Mouse (Mus musculus) left cerebral cortex, adult 2 months (tissue): Measurements from ENCODE around the gene R3hdml. TPM values are rescaled to one million over a fixed set of nuclear protein-coding genes. Genes with fewer than 3 reads are reported as not detected.

Source experiments
- DNase-seq, 2 experiments: peaks; one replicate each; pipeline ENCODE4 v3.0.0; 2021 to 2022; ENCODE audit warnings: low spot score in 2 of 2, mixed read lengths in 1 of 2; ENCODE audit errors: extremely low spot score in 1 of 2
- H3K27ac ChIP-seq: fragments of 200-600 bp; 2 replicates; pipeline ENCODE4 v1.8.1; 2022
- H3K4me3 ChIP-seq: fragments of 200-600 bp; 2 replicates; pipeline ENCODE4 v1.8.1; 2022
- CTCF ChIP-seq: fragments of 200-600 bp; IDR thresholded peaks from 2 replicates; pipeline ENCODE4 v1.8.1; 2022; ENCODE audit warnings: antibody characterized with exemption, mild to moderate bottlenecking, moderate library complexity
- intact Hi-C: fragments of 180-260 bp; cut with DNase I; formaldehyde crosslinking; loops from one replicate; pipeline ENCODE4 v1.15.1; 2025
- total RNA-seq, 2 experiments: library from RNA; stranded (reverse); gene quantifications; 2 replicates each; pipeline ENCODE4 v1.2.3; 2021

Gene R3hdml
- total RNA-seq, 2 experiments from 2014 or later: not detected

- Histone ChIP-seq H3K27ac (no peak overlapping the region), H3K4me3 (no peak overlapping the region)
- intact Hi-C loops: no loop called here
- DNase-seq: no peak
- peak; percentile 50 for TF ChIP-seq CTCF
Measured at GRCm38 (mm10) chr2:163480191-163480825, 11.8 kb upstream of the R3hdml start.

- no peak for DNase-seq
- Histone ChIP-seq H3K4me3 (no peak overlapping the region), H3K27ac (no peak overlapping the region)
- intact Hi-C loops: no loop called here
- TF ChIP-seq CTCF: no peak; the same call in 1 of the 2 replicates
Measured at GRCm38 (mm10) chr2:163481539-163482029, 10.5 kb upstream of the R3hdml start.

GRCm38 (mm10) chr2:163487360-163487759 lies 4.8 kb upstream of the R3hdml start:
- no peak for TF ChIP-seq CTCF
- intact Hi-C loops: no loop called here

GRCm38 (mm10) chr2:163489725-163490291 lies 2.3 kb upstream of the R3hdml start:
- no peak for DNase-seq
- no peak for TF ChIP-seq CTCF
- intact Hi-C loops: no loop called here
- no peak overlapping the region for H3K27ac ChIP-seq
- no peak overlapping the region for H3K4me3 ChIP-seq

More at GRCm38 (mm10) chr2:163487360-163487759, 4.8 kb upstream of the R3hdml start:
- no peak overlapping the region for H3K4me3 ChIP-seq
- no peak overlapping the region for H3K27ac ChIP-seq
- DNase-seq: no peak

- no peak for TF ChIP-seq CTCF
- Histone ChIP-seq H3K4me3 (no peak overlapping the region), H3K27ac (no peak overlapping the region)
- intact Hi-C loops: no loop called here
- DNase-seq: no peak
Measured at GRCm38 (mm10) chr2:163490656-163491055, 1.5 kb upstream of the R3hdml start.

- H3K27ac ChIP-seq: no peak overlapping the region
- no peak overlapping the region for H3K4me3 ChIP-seq
- no peak for TF ChIP-seq CTCF
- no peak for DNase-seq
- intact Hi-C loops: no loop called here
Measured at GRCm38 (mm10) chr2:163491351-163491750, 767 bp upstream of the R3hdml start.

- TF ChIP-seq CTCF: no peak
- Histone ChIP-seq H3K27ac (no peak overlapping the region), H3K4me3 (no peak overlapping the region)
- no peak for DNase-seq
- intact Hi-C loops: no loop called here
Measured at GRCm38 (mm10) chr2:163493031-163493430, 913 bp downstream of the R3hdml start.

- no peak for TF ChIP-seq CTCF
- Histone ChIP-seq H3K4me3 (no peak overlapping the region), H3K27ac (no peak overlapping the region)
- no peak for DNase-seq
- intact Hi-C loops: no loop called here
Measured at GRCm38 (mm10) chr2:163493976-163494375, 1.9 kb downstream of the R3hdml start.

- intact Hi-C loops: no loop called here
- DNase-seq: no peak
- Histone ChIP-seq H3K27ac (no peak overlapping the region), H3K4me3 (no peak overlapping the region)
- TF ChIP-seq CTCF: no peak
Measured at GRCm38 (mm10) chr2:163494456-163494855, 2.3 kb downstream of the R3hdml start.

GRCm38 (mm10) chr2:163502219-163502618 lies 10.1 kb downstream of the R3hdml start:
- no peak overlapping the region for H3K27ac ChIP-seq
- DNase-seq: no peak
- H3K4me3 ChIP-seq: no peak overlapping the region
- intact Hi-C loops: no loop called here
- no peak for TF ChIP-seq CTCF

- TF ChIP-seq CTCF: no peak
- H3K27ac ChIP-seq: no peak overlapping the region
- no peak for DNase-seq
- H3K4me3 ChIP-seq: no peak overlapping the region
- intact Hi-C loops: no loop called here
Measured at GRCm38 (mm10) chr2:163503191-163503590, 11.1 kb downstream of the R3hdml start.

GRCm38 (mm10) chr2:163506300-163507004 lies 14.3 kb downstream of the R3hdml start, which contains the start of gene Hnf4a:
Gene Hnf4a, plus strand, starts transcription at chr2:163506808.
- no peak for DNase-seq
- no peak for TF ChIP-seq CTCF
- Histone ChIP-seq H3K27ac (no peak within 1 kb of the TSS), H3K4me3 (no peak within 1 kb of the TSS)
- intact Hi-C loops: no loop called here
